Mouse (Mus musculus) testis, adult 2 months (tissue): Measurements from ENCODE around the gene Egf. TPM values are rescaled to one million over a fixed set of nuclear protein-coding genes. Genes with fewer than 3 reads are reported as not detected.

ENCODE experiments used
- H3K27ac ChIP-seq: fragments of 200-500 bp; 2 replicates; pipeline ENCODE4 v1.5.1; 2012; ENCODE audit warnings: low read depth, low read length; ENCODE audit not compliant: control insufficient read depth, insufficient read depth
- H3K27me3 ChIP-seq: fragments of 200-500 bp; 2 replicates; pipeline ENCODE4 v1.6.1; 2012; ENCODE audit warnings: mild to moderate bottlenecking, low read length, moderate library complexity; ENCODE audit not compliant: control insufficient read depth, insufficient read depth
- H3K36me3 ChIP-seq: fragments of 200-500 bp; 2 replicates; pipeline ENCODE4 v1.6.1; 2012; ENCODE audit warnings: mild to moderate bottlenecking, low read length; ENCODE audit not compliant: control insufficient read depth, insufficient read depth
- H3K4me1 ChIP-seq: fragments of 200-500 bp; 2 replicates; pipeline ENCODE4 v1.6.1; 2012; ENCODE audit warnings: low read length; ENCODE audit not compliant: control insufficient read depth, insufficient read depth
- H3K4me3 ChIP-seq: fragments of 200-500 bp; 2 replicates; pipeline ENCODE4 v1.5.1; 2012; ENCODE audit warnings: low read depth, mild to moderate bottlenecking, low read length, moderate library complexity, mixed read lengths; ENCODE audit not compliant: control insufficient read depth
- CTCF ChIP-seq: fragments of 200-500 bp; IDR thresholded peaks from 2 replicates; pipeline ENCODE4 v1.5.1; 2012; ENCODE audit warnings: low read depth, mild to moderate bottlenecking, inconsistent platforms, low read length, moderate library complexity; ENCODE audit not compliant: control insufficient read depth, insufficient read depth, insufficient replicate concordance
- POLR2A ChIP-seq: fragments of 200-500 bp; IDR thresholded peaks from 2 replicates; pipeline ENCODE4 v1.6.1; 2012; ENCODE audit warnings: low read depth, mild to moderate bottlenecking, inconsistent platforms, low read length, moderate library complexity; ENCODE audit not compliant: control insufficient read depth
- polyA plus RNA-seq: library from polyadenylated mRNA; depleted of rRNA; stranded (reverse); fragments of >200 nt; gene quantifications from 2 replicates; pipeline ENCODE4 v1.2.3, GENCODE M21; 2012

Gene Egf
- polyA plus RNA-seq, 1 experiment, result 3.4 TPM

- Histone ChIP-seq H3K4me1 (no peaks in the 10 kb centered on the region), H3K27ac (no peak overlapping the region), H3K27me3 (no peaks in the 10 kb centered on the region), H3K36me3 (no peaks in the 10 kb centered on the region), H3K4me3 (no peak overlapping the region)
- TF ChIP-seq CTCF (no peak), POLR2A (no peak)
Measured at GRCm38 (mm10) chr3:129738291-129739183, 16.6 kb downstream of the Egf start.

GRCm38 (mm10) chr3:129731636-129732035, 23.5 kb downstream of the Egf start:
- H3K4me1 ChIP-seq, result no peaks in the 10 kb centered on the region
- no peaks in the 10 kb centered on the region for H3K36me3 ChIP-seq
- H3K4me3 ChIP-seq, result no peak overlapping the region

DNA sequence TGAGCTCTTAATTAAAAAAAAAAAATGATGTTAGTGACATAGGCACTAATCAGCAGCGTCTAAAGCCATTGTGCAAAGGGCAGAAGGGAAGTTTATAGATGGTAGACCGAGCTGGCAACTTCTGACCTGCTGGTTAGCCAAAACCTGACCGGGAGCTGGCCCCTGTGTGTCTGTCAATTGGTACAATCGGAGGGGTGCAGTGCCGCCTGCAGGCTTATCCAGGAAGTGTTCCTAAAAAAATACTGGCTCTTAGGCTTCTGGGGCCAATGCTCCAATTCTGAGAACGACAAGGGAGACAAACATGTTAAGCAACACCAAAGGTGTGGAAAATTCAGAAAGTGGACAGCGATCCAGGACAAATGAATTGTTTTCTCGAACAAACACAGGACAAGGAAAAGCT, 24.7 kb downstream of the Egf start:
- TF ChIP-seq POLR2A (no peak), CTCF (no peak)
- no peak overlapping the region for H3K27ac ChIP-seq

More at GRCm38 (mm10) chr3:129731636-129732035, 23.5 kb downstream of the Egf start:
- Histone ChIP-seq H3K27me3 (no peaks in the 10 kb centered on the region), H3K27ac (no peak overlapping the region)
- TF ChIP-seq CTCF (no peak), POLR2A (no peak)

GRCm38 (mm10) chr3:129729916-129730315, 25.2 kb downstream of the Egf start:
- H3K4me3 ChIP-seq, result no peak overlapping the region
- no peak overlapping the region for H3K27ac ChIP-seq
- H3K4me1 ChIP-seq, result no peaks in the 10 kb centered on the region; the same call in 1 of the 2 replicates
- no peaks in the 10 kb centered on the region for H3K27me3 ChIP-seq
- TF ChIP-seq CTCF, result no peak
- TF ChIP-seq POLR2A, result no peak
- H3K36me3 ChIP-seq, result no peaks in the 10 kb centered on the region

More for the DNA sequence above, 24.7 kb downstream of the Egf start:
- Histone ChIP-seq H3K4me1 (no peaks in the 10 kb centered on the region; the same call in 1 of the 2 replicates), H3K4me3 (no peak overlapping the region), H3K27me3 (no peaks in the 10 kb centered on the region), H3K36me3 (no peaks in the 10 kb centered on the region)

DNA sequence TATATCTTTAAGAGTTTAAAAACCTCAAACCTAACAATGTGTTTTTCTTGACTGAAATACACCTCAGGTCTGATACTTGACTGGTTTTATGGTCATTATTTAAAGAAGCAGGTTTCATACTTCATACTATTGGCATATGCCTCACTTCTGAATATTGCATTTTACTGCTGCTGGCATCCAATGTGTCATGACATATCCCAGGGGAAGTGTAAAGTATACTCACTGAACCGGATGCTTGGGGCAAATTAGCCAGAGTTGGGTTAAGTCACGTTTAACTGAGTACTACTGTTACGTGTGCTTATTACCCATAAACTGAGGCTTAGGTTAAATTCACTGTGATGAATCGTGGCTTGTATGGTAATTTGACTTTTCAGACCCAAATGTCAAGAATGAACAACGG, 29.5 kb downstream of the Egf start:
- H3K27ac ChIP-seq, result no peak overlapping the region
- no peak overlapping the region; the same call in 1 of the 2 replicates for H3K4me3 ChIP-seq

GRCm38 (mm10) chr3:129724961-129725501, 30.1 kb downstream of the Egf start:
- Histone ChIP-seq H3K4me3 (peak overlapping the region; percentile 95), H3K27ac (peak overlapping the region; percentile 98), H3K4me1 (no peaks in the 10 kb centered on the region; the same call in 1 of the 2 replicates), H3K36me3 (no peaks in the 10 kb centered on the region), H3K27me3 (no peaks in the 10 kb centered on the region)
- TF ChIP-seq CTCF (0 out of 2 replicates have a peak, but pooled peaks have one; percentile 11), POLR2A (peak; percentile 90)

More for the DNA sequence above, 29.5 kb downstream of the Egf start:
- TF ChIP-seq POLR2A (no peak), CTCF (no peak)
- Histone ChIP-seq H3K27me3 (no peaks in the 10 kb centered on the region), H3K4me1 (no peaks in the 10 kb centered on the region; the same call in 1 of the 2 replicates), H3K36me3 (no peaks in the 10 kb centered on the region)

DNA sequence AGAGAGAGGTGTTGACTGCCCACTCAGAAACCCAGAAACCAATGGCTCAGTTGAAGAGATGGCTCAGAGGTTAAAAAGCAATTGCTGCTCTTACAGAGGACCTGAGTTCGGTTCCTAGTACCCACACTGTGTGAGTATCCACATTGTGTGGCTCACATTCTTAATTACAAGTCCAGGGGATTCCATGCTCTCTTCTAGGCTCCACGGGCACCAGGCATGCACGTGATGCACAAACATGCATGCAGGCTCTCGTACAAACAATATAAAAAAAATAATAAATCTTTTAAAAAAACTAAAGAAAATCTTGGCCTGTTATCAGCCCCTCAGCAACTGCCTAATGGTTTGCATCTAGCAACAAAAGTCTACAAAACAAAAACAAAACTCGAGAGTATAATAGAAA, 30.6 kb downstream of the Egf start:
- H3K27ac ChIP-seq, result peak overlapping the region; percentile 98
- H3K4me3 ChIP-seq, result peak overlapping the region; percentile 95
- H3K36me3 ChIP-seq, result no peaks in the 10 kb centered on the region
- no peaks in the 10 kb centered on the region for H3K27me3 ChIP-seq
- TF ChIP-seq POLR2A, result no peak
- TF ChIP-seq CTCF, result no peak
- H3K4me1 ChIP-seq, result no peaks in the 10 kb centered on the region; the same call in 1 of the 2 replicates
